In the genomic region with DNA sequence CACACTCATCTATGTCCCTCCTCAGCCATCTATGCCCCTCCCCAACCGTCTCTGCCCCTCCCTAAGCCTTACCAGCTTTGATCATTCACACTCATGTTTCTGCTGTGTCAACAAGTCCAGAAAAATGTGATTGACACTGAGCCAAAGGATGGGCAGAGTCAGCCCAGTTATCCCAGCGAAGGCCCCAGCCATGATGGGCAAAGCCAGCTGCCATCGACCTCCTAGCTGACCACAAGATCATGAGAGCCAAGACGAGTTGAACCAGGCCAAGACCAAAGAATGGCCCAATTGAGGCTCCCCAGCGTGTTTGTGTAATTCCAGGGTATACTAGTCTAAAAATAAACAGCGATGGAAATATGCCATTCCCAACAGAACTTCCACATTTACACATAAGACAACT, we compare ENCODE assay signal across 26 mouse cellular contexts.
"Had no signal": no experiment of that assay in that cellular context is flagged by ENCODE, and none has a peak within 500 bp of the region (broad histone marks: within the 10 kb centered on the region; RNA-seq: fewer than 3 reads in every experiment).

No protein-coding gene starts in this region.

- H3K27me3 ChIP-seq: heart, embryonic 12.5 days; hindbrain, embryonic 12.5 days; intestine, embryonic 15.5 days; limb, embryonic 13.5 days; limb, embryonic 15.5 days; liver, embryonic 12.5 days had no signal

- H3K4me1 ChIP-seq: hindbrain, embryonic 10.5 days; hindbrain, embryonic 12.5 days; intestine, embryonic 15.5 days; limb, embryonic 15.5 days; liver, embryonic 12.5 days had no signal

- H3K4me2 ChIP-seq: heart, embryonic 12.5 days; hindbrain, embryonic 12.5 days; hindbrain, embryonic 14.5 days; intestine, embryonic 15.5 days; limb, embryonic 13.5 days; limb, embryonic 15.5 days; liver, embryonic 12.5 days had no signal

- H3K9me3 ChIP-seq: heart, embryonic 10.5 days; hindbrain, embryonic 10.5 days; hindbrain, embryonic 12.5 days; intestine, embryonic 15.5 days; limb, embryonic 13.5 days; limb, embryonic 15.5 days; liver, embryonic 12.5 days had no signal

- H3K27ac ChIP-seq: gastrocnemius, adult 2 months; heart, embryonic 10.5 days; hindbrain, embryonic 10.5 days; hindbrain, embryonic 12.5 days; hindbrain, embryonic 14.5 days; intestine, embryonic 15.5 days; layer of hippocampus, adult 2 months; left cerebral cortex, adult 2 months; limb, embryonic 13.5 days; limb, embryonic 15.5 days; liver, embryonic 12.5 days had no signal

- DNase-seq: gastrocnemius, adult 2 months; gastrocnemius, postnatal 10 days; gastrocnemius, postnatal 25 days; heart, adult 18-20 months; heart, postnatal 10 days; heart, postnatal 4 days; kidney, adult 18-20 months; kidney, adult 8-10 months; kidney, postnatal 10 days; kidney, postnatal 25 days; kidney, postnatal 4 days; left cerebral cortex, postnatal 4 days had no signal

- H3K4me3 ChIP-seq: gastrocnemius, adult 2 months; heart, embryonic 10.5 days; heart, embryonic 12.5 days; hindbrain, embryonic 10.5 days; hindbrain, embryonic 12.5 days; intestine, embryonic 15.5 days; layer of hippocampus, adult 2 months; left cerebral cortex, adult 2 months; limb, embryonic 13.5 days; limb, embryonic 15.5 days; liver, embryonic 12.5 days had no signal

- H3K36me3 ChIP-seq: heart, embryonic 10.5 days; heart, embryonic 12.5 days; hindbrain, embryonic 10.5 days; hindbrain, embryonic 12.5 days; intestine, embryonic 15.5 days; limb, embryonic 13.5 days; limb, embryonic 15.5 days; liver, embryonic 12.5 days had no signal

- ATAC-seq: hindbrain, embryonic 16.5 days; inflammation-experienced regulatory T-cells, adult 6 months; intestine, embryonic 15.5 days; intestine, postnatal 0 days; liver, embryonic 12.5 days had no signal

- H3K9ac ChIP-seq: heart, embryonic 12.5 days; hindbrain, embryonic 12.5 days; hindbrain, embryonic 14.5 days; intestine, embryonic 15.5 days; limb, embryonic 13.5 days; limb, embryonic 15.5 days; liver, embryonic 12.5 days had no signal
